Mouse (Mus musculus): ENCODE data around the gene Sost. TPM values are rescaled to one million over a fixed set of nuclear protein-coding genes. Genes with fewer than 3 reads are reported as not detected.

Sost gene
- polyA plus RNA-seq (2021; fragmentation: Nextera tagmentation), result not detected in 2 replicates
- long read RNA-seq, experiment 1, result 0 reads
- long read RNA-seq, experiment 2, result 0 reads

DNA sequence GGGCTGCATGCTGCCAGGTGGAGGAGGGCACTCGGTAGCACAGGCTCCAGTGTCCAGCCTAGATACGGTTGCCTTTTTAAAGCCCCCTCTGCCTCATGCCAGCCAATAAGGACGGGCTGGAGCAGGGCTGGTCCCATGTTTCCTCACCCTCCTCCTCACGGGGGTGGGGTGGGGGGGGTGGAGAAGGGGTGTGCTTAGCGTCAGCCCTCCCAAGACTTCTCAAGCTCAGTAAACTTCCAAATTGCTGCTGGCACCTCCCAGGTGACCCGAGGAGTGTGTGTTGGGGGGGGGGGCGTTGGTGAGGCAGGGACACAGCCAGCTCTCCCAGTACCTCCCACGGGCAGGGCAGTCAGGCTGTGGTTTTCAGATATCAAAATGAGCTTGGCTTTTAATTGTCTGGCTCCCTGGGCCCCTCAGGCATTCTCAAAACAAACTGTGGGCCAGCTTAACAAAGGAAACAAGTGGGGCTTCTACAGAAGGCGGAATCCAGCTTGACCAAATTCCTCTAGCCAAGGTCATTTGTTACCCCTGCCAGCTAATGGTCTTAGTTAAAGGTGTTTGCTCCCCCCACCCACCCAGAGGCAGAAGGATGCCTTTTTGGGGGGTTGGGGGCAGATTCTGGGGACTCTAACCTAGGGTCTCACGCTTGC is at the start of gene Sost:
Sost (minus strand) TSS at position 51 of the 650 bp plus-strand sequence.

DNA sequence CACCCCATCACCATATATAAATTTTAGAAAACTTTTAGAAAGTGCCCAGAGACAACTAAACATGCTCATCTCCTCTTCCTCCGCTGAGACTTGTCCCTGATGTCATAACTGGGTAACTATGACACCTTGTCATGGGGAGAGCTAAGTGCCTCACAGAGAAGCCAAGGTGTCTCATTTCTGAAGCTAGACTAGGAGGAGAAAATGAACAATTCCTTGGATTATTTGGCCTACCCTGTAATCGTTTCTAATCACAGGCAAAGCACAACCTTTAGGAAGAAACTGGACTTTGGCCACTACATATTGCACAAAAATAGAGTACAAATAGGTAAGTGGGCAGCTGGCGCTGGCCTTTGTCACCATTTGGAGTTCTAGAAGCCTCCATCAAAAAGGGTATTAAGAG is 20.1 kb upstream of the Sost start, which contains the start of gene Dusp3:
Dusp3 (minus strand) TSS at position 101 of the 400 bp plus-strand sequence.

DNA sequence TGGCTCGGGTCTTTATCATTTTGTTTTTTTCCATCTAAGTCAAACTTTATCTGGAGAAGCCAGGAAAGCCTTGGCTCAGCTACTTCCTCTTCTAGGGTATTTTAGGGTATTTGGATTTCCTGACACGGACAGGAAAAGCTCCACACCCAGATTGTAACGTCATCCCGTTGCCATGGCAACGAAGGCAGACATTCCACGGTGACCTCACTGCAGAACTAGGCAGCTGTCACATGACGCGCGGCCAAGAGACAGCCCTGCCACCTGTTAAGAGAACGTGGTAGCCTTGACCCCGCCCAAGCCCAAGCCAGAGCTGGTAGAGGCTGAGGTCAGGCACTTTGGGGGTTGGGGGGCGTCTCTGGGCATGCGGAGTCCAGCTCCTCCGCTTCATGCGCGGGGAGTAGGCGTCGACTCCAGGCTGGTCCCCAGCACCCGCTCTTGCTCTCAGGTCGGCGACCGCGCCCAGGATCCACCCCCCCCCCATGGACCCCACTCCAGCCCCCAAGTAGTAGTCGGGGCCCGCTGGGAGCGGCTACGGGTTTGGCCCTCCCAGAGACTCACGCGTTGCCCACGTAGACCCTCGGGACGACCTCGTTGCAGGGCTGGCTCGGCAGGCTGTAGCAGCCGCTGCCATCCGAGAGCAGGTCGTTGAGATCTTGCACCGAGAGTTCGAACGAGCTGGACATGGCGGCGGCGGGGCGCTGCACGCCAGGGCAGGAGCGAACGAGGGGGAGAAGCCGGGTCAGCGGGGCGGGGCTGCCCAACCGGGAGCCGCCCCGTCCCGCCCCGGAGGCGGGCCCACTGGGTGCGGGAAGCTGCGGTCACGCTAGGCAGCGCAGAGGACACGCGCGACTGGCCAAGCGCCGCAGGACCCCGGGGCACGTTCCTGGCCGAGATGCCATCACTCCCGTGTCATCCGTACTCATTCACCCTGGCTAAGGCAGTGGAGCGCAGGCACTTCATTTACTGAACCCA is 17.5 kb upstream of the Sost start, which contains the start of gene Cfap97d1:
Cfap97d1 (plus strand) TSS at position 226 of the 972 bp plus-strand sequence.

Other genes with a start within 250 kb of the Sost start
- 9.5 and 11.4 TPM in 2 replicates for gene Dhx8, start 234.1 kb downstream of the Sost start, polyA plus RNA-seq (2021; fragmentation: Nextera tagmentation)
- gene Etv4, start 181.6 kb downstream of the Sost start, polyA plus RNA-seq (2021; fragmentation: Nextera tagmentation), result 0.32 and 3.0 TPM in 2 replicates
- gene Meox1, start 72.6 kb downstream of the Sost start, polyA plus RNA-seq (2021; fragmentation: Nextera tagmentation), result 0.34 and 0.59 TPM in 2 replicates
- not detected in 2 replicates for gene Cfap97d1, start 17.3 kb upstream of the Sost start, polyA plus RNA-seq (2021; fragmentation: Nextera tagmentation)
- gene Dusp3, start 20.0 kb upstream of the Sost start, polyA plus RNA-seq (2021; fragmentation: Nextera tagmentation), result 261 and 289 TPM in 2 replicates
- gene Mpp3, start 61.4 kb upstream of the Sost start, polyA plus RNA-seq (2021; fragmentation: Nextera tagmentation), result 24.1 and 29.1 TPM in 2 replicates
- gene Cd300lg, start 74.5 kb upstream of the Sost start, polyA plus RNA-seq (2021; fragmentation: Nextera tagmentation), result 0.13 TPM in 1 of 2 replicates, not detected in the other
- 31.0 and 37.4 TPM in 2 replicates for gene Mpp2, start 121.5 kb upstream of the Sost start, polyA plus RNA-seq (2021; fragmentation: Nextera tagmentation)
- gene Ppy, start 134.3 kb upstream of the Sost start, polyA plus RNA-seq (2021; fragmentation: Nextera tagmentation), result not detected in 2 replicates
- not detected in 2 replicates for gene Pyy, start 140.8 kb upstream of the Sost start, polyA plus RNA-seq (2021; fragmentation: Nextera tagmentation)
- 0.06 TPM in 1 of 2 replicates, not detected in the other for gene Nags, start 178.5 kb upstream of the Sost start, polyA plus RNA-seq (2021; fragmentation: Nextera tagmentation)
- gene Tmem101, start 189.4 kb upstream of the Sost start, polyA plus RNA-seq (2021; fragmentation: Nextera tagmentation), result 35.3 and 47.1 TPM in 2 replicates
- gene Lsm12, start 218.3 kb upstream of the Sost start, polyA plus RNA-seq (2021; fragmentation: Nextera tagmentation), result 91.0 and 105 TPM in 2 replicates
- gene G6pc3, start 222.6 kb upstream of the Sost start, polyA plus RNA-seq (2021; fragmentation: Nextera tagmentation), result 24.1 and 27.0 TPM in 2 replicates

Data from left cerebral cortex, adult 6 months (tissue).